Mouse (Mus musculus): ENCODE data around the gene Aspg.

Gene Aspg

GRCm38 (mm10) chr12:112104890-112105289 lies 1.6 kb upstream of the Aspg start:
- DNase-seq (ENCODE audit: low read depth, low spot score) = no peak
- H3K27me3 ChIP-seq (ENCODE audit: control insufficient read depth, insufficient read depth, low read length, poor library complexity, severe bottlenecking) = no peaks in the 10 kb centered on the region
- H3K36me3 ChIP-seq (ENCODE audit: control insufficient read depth, insufficient read depth, low read length, poor library complexity, severe bottlenecking) = no peaks in the 10 kb centered on the region

GRCm38 (mm10) chr12:112107685-112108084 lies 1.2 kb downstream of the Aspg start:
- DNase-seq (ENCODE audit: low read depth, low spot score) = no peak
- Histone ChIP-seq H3K27me3 (ENCODE audit: control insufficient read depth, insufficient read depth, low read length, poor library complexity, severe bottlenecking) (no peaks in the 10 kb centered on the region), H3K36me3 (ENCODE audit: control insufficient read depth, insufficient read depth, low read length, poor library complexity, severe bottlenecking) (no peaks in the 10 kb centered on the region)

- no peak for DNase-seq (ENCODE audit: low read depth, low spot score)
- Histone ChIP-seq H3K27me3 (ENCODE audit: control insufficient read depth, insufficient read depth, low read length, poor library complexity, severe bottlenecking) (no peaks in the 10 kb centered on the region), H3K36me3 (ENCODE audit: control insufficient read depth, insufficient read depth, low read length, poor library complexity, severe bottlenecking) (no peaks in the 10 kb centered on the region)
Observed at GRCm38 (mm10) chr12:112108696-112109445, 2.4 kb downstream of the Aspg start.

- DNase-seq (ENCODE audit: low read depth, low spot score) = no peak
- H3K27me3 ChIP-seq (ENCODE audit: control insufficient read depth, insufficient read depth, low read length, poor library complexity, severe bottlenecking) = no peaks in the 10 kb centered on the region
- H3K36me3 ChIP-seq (ENCODE audit: control insufficient read depth, insufficient read depth, low read length, poor library complexity, severe bottlenecking) = no peaks in the 10 kb centered on the region
Observed at GRCm38 (mm10) chr12:112109701-112110100, 3.2 kb downstream of the Aspg start.

- no peaks in the 10 kb centered on the region for H3K36me3 ChIP-seq (ENCODE audit: control insufficient read depth, insufficient read depth, low read length, poor library complexity, severe bottlenecking)
- no peak for DNase-seq (ENCODE audit: low read depth, low spot score)
- no peaks in the 10 kb centered on the region for H3K27me3 ChIP-seq (ENCODE audit: control insufficient read depth, insufficient read depth, low read length, poor library complexity, severe bottlenecking)
Observed at GRCm38 (mm10) chr12:112111323-112111722, 4.8 kb downstream of the Aspg start.

GRCm38 (mm10) chr12:112112235-112112634 lies 5.8 kb downstream of the Aspg start:
- Histone ChIP-seq H3K36me3 (ENCODE audit: control insufficient read depth, insufficient read depth, low read length, poor library complexity, severe bottlenecking) (no peaks in the 10 kb centered on the region), H3K27me3 (ENCODE audit: control insufficient read depth, insufficient read depth, low read length, poor library complexity, severe bottlenecking) (no peaks in the 10 kb centered on the region)
- DNase-seq (ENCODE audit: low read depth, low spot score) = no peak

GRCm38 (mm10) chr12:112112686-112113396 lies 6.4 kb downstream of the Aspg start:
- no peaks in the 10 kb centered on the region for H3K27me3 ChIP-seq (ENCODE audit: control insufficient read depth, insufficient read depth, low read length, poor library complexity, severe bottlenecking)
- DNase-seq (ENCODE audit: low read depth, low spot score) = peak; percentile 7
- no peaks in the 10 kb centered on the region for H3K36me3 ChIP-seq (ENCODE audit: control insufficient read depth, insufficient read depth, low read length, poor library complexity, severe bottlenecking)

GRCm38 (mm10) chr12:112113710-112114109 lies 7.2 kb downstream of the Aspg start:
- DNase-seq (ENCODE audit: low read depth, low spot score) = peak; percentile 80
- Histone ChIP-seq H3K36me3 (ENCODE audit: control insufficient read depth, insufficient read depth, low read length, poor library complexity, severe bottlenecking) (no peaks in the 10 kb centered on the region), H3K27me3 (ENCODE audit: control insufficient read depth, insufficient read depth, low read length, poor library complexity, severe bottlenecking) (no peaks in the 10 kb centered on the region)

GRCm38 (mm10) chr12:112117006-112117405 lies 10.5 kb downstream of the Aspg start:
- Histone ChIP-seq H3K27me3 (ENCODE audit: control insufficient read depth, insufficient read depth, low read length, poor library complexity, severe bottlenecking) (no peaks in the 10 kb centered on the region), H3K36me3 (ENCODE audit: control insufficient read depth, insufficient read depth, low read length, poor library complexity, severe bottlenecking) (no peaks in the 10 kb centered on the region)
- DNase-seq (ENCODE audit: low read depth, low spot score) = no peak

- no peak for DNase-seq (ENCODE audit: low read depth, low spot score)
- Histone ChIP-seq H3K27me3 (ENCODE audit: control insufficient read depth, insufficient read depth, low read length, poor library complexity, severe bottlenecking) (no peaks in the 10 kb centered on the region), H3K36me3 (ENCODE audit: control insufficient read depth, insufficient read depth, low read length, poor library complexity, severe bottlenecking) (no peaks in the 10 kb centered on the region)
Observed at GRCm38 (mm10) chr12:112117649-112118048, 11.2 kb downstream of the Aspg start.

- no peak for DNase-seq (ENCODE audit: low read depth, low spot score)
- Histone ChIP-seq H3K27me3 (ENCODE audit: control insufficient read depth, insufficient read depth, low read length, poor library complexity, severe bottlenecking) (no peaks in the 10 kb centered on the region), H3K36me3 (ENCODE audit: control insufficient read depth, insufficient read depth, low read length, poor library complexity, severe bottlenecking) (no peaks in the 10 kb centered on the region)
Observed at GRCm38 (mm10) chr12:112121188-112121587, 14.7 kb downstream of the Aspg start.

GRCm38 (mm10) chr12:112125903-112126302 lies 19.4 kb downstream of the Aspg start:
- H3K27me3 ChIP-seq (ENCODE audit: control insufficient read depth, insufficient read depth, low read length, poor library complexity, severe bottlenecking) = no peaks in the 10 kb centered on the region
- peak; percentile 58 for DNase-seq (ENCODE audit: low read depth, low spot score)
- H3K36me3 ChIP-seq (ENCODE audit: control insufficient read depth, insufficient read depth, low read length, poor library complexity, severe bottlenecking) = no peaks in the 10 kb centered on the region

- Histone ChIP-seq H3K27me3 (ENCODE audit: control insufficient read depth, insufficient read depth, low read length, poor library complexity, severe bottlenecking) (no peaks in the 10 kb centered on the region), H3K36me3 (ENCODE audit: control insufficient read depth, insufficient read depth, low read length, poor library complexity, severe bottlenecking) (no peaks in the 10 kb centered on the region)
- DNase-seq (ENCODE audit: low read depth, low spot score) = no peak
Observed at GRCm38 (mm10) chr12:112126931-112127635, 20.6 kb downstream of the Aspg start.

GRCm38 (mm10) chr12:112128526-112128925 lies 22.0 kb downstream of the Aspg start:
- H3K27me3 ChIP-seq (ENCODE audit: control insufficient read depth, insufficient read depth, low read length, poor library complexity, severe bottlenecking) = no peaks in the 10 kb centered on the region
- no peaks in the 10 kb centered on the region for H3K36me3 ChIP-seq (ENCODE audit: control insufficient read depth, insufficient read depth, low read length, poor library complexity, severe bottlenecking)
- DNase-seq (ENCODE audit: low read depth, low spot score) = no peak

GRCm38 (mm10) chr12:112129300-112129856 lies 22.9 kb downstream of the Aspg start:
- Histone ChIP-seq H3K36me3 (ENCODE audit: control insufficient read depth, insufficient read depth, low read length, poor library complexity, severe bottlenecking) (no peaks in the 10 kb centered on the region), H3K27me3 (ENCODE audit: control insufficient read depth, insufficient read depth, low read length, poor library complexity, severe bottlenecking) (no peaks in the 10 kb centered on the region)
- DNase-seq (ENCODE audit: low read depth, low spot score) = no peak
